Mouse (Mus musculus): ENCODE measurements around the gene Stk39. TPM values are rescaled to one million over a fixed set of nuclear protein-coding genes. Genes with fewer than 3 reads are reported as not detected.

The Stk39 gene
- polyA plus RNA-seq, 1 experiment from 2014 or later = 13.1 TPM

DNA sequence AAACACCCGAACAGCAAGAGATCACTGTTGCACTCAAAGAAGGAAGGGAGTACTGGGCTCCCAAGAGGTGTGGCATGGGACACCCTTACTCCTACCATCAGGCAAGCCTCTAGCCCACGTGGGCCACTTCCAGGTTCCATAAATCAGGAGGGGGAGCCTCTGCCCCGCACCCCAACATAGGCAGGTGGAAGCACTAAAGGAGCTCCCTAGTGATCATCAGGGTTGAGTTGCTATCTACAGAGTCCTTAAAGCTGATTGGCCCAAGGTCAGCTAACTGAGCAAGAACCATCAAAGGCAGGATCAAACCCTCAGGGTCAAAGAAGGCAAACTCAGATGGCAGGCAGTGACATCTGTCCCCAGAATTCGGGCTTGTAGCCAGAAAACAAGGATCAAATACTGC is 8.3 kb downstream of the Stk39 start:
- DNase-seq (ENCODE audit: low spot score) = no peak

DNA sequence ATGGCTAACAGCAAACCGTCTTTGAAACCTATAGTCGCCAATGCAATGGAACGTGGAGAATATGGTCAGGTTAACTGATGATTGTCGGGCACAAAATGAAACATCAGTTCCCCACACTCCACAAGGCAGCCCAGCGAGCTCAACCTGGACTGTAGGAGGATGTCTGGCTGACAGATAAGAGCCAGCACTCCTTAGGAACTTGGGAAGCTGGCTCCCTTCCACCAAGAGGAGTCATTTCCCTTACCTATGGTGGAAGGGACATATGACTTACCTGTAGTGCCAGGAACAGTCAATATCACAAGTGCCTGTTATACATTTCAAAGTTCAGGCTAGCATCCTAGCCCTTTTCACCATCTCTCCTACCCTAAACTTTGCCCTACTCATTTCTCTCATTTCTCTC is 14.0 kb downstream of the Stk39 start:
- DNase-seq (ENCODE audit: low spot score) = no peak

DNA sequence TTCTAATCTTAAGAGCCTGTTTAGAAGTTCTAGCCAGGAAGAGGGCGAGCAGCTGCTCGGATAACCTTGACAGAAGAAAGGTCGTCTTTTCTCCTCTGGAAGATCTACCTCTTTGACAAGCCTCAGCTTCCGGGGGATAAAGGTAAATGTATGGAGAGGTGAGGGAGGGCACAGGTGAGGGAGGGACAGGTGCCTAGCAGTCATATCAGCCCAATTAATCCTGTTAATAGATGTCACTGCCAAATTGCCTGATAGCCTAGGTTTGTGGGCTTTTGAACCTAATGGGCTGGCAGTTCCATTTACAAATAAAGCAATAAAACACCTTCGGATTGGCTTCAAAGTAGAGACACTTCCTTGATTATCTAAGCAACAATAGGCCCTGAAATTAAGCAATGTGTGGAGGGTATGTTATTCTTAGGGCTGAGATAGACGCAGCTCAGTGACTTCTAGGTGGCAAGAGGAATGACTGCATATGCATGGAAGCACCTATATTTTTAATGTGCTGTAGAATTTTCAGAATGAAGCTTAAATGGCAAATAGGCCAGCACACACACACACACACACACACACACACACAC is 14.5 kb downstream of the Stk39 start:
- no peak for DNase-seq (ENCODE audit: low spot score)

DNA sequence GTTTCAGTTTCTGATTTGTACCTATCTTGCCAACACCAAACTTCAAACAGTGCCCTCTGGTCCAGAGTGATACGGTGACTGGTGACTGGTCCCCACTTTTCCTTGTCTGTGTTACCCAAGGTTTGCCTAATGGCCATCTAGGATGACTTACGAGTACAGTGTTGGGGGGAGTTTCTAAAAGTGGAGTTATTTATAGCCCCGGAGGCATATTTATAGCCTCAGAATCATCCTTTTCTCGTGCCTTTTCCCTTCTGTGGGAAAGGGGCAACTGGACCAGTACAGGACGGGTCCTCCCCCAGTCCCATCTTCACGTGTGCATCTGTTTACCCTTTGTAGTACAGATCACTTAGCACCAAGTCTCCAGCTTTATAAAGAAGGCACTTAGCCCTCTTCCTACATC is 15.2 kb downstream of the Stk39 start:
- DNase-seq (ENCODE audit: low spot score) = no peak

DNA sequence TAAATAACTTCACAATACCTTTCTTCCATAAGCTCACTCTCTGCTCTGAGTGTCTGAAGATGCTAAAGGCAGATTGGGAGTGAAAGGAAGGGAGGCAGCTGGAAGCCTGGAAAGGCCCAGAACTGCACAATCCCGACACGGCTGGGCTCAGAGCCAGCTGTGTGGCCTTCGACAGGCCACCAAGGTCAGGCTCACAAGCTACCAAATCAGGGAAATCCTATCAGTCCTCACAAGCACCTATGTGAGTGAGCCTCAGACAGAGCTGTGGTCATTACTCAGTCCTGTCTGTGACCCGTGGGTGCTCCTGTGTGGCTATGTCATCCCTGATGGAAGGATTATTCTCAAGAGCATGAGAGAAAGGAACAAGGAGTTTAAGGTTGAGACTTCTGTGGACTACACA is 19.7 kb downstream of the Stk39 start:
- DNase-seq (ENCODE audit: low spot score) = no peak

DNA sequence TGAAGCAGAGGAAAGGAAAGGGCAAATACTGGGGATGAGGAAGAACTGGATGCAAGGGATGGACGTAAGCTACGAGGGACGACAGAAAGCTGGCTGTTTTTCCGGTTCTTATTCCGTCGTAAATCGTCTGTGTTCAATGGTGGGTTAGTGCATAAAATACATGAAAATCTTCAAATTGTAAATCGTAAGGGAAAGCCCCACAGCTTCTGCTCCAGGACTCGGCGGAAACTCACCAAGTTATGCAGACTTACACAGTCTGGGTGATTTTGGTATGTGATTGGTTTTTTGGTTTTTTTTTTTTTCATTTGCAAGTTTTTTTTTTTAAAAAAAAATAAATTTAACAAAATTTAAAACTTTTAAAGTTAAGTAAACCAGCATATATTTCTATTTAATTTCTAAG is 24.0 kb downstream of the Stk39 start:
- DNase-seq (ENCODE audit: low spot score) = no peak

DNA sequence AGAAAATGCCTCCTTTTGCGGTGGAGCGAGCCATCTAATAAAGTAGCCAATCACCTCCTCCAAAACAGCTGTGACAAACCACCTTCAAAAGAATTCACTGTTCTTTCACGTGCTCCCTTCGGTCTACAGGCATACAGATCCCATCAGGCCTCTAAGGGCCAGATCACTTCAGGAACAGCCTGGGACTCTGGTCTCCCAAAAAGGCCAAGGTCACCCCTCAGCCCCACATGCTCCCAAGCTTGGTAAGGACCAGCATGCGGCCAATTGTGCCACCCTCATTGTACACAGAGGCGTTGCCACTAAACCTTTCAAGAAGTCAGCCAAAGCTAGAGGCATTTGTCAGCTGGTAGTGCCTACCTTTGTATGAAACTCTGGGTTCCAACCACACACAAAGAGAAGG is 28.9 kb downstream of the Stk39 start:
- no peak for DNase-seq (ENCODE audit: low spot score)

DNA sequence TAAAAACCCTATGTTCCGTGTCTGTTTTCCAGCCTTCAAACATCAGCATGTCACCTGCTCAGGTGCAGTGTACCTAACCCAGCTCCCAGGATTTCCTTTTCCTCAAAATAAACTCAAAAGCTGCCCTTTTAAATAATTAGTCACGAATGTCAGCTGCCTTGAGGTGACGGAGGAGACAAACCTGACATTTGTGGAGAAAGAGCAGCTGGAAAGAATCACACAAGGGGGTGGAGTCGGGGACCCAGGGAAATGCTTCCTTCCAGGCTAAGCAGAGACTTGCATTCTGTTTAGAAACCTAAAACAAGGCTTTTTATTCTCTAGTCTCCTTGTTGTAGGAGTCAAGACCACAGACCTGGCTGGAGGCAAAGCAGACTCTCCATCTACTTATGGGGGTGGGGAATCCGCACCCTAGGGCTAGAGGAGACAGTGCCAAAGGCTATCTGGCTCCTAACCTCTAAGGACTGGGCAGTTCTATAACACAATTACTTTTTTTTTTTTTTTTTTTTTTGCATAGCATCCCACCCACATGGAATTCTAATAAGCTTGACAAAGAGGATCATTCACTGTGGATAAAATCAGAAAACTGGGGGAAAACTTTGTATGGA is 29.9 kb downstream of the Stk39 start:
- DNase-seq (ENCODE audit: low spot score) = no peak

DNA sequence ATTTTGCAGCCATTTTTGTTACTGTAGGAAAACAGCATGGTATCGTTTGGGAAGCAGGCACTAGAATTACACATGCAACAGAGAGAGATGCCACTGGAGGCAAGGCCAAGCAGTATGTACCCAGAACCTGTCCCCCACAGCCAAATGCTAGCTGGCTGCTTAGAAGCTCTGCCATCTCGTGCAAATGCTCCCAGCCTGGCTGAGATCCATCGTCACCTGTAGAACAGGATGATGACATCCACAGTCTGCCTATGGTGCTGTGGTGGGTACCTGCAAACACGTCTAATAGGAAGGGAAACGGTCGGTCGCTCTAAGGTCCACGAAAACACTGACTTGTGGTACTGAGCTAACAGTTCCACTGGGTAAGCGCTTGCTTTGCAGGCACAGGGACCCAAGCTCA is 32.5 kb downstream of the Stk39 start:
- DNase-seq (ENCODE audit: low spot score) = no peak

DNA sequence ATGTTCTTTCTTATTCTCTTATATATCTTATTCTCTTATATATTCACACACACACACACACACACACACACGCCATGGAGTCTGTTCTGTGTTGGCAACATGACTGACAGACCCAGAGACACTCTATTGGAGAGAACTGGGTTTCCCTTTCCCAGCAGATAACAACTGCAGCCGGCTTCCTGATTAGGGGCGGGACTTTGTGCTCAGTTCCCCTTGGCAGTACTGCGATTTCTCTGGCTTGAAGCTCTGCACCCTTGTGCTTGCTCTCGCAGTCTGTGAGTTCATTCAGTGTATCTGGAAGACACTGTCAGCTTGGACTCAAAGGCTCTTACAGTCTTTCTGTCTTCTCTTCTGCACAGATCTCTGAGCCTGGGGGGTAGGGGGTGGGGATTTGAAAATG is 34.1 kb downstream of the Stk39 start:
- no peak for DNase-seq (ENCODE audit: low spot score)

DNA sequence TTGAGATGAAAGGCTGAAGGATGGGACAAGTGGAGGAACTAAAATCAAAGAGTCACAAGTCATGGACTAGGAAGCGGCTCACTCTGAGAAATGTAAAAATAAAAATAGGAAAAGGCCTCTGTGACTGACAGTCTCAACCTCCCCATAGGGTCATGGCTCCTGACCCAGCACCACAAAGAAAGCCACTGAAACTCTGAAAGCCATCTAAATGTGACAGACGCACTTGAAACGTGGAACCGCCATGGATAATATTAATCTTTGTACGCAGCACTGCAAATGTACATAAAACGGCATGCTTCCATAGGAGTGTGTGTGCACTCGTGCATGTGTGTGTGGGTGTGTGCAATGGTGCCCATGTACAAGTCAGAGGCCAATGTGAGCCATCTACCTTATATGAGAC is 34.9 kb downstream of the Stk39 start:
- DNase-seq (ENCODE audit: low spot score) = no peak

DNA sequence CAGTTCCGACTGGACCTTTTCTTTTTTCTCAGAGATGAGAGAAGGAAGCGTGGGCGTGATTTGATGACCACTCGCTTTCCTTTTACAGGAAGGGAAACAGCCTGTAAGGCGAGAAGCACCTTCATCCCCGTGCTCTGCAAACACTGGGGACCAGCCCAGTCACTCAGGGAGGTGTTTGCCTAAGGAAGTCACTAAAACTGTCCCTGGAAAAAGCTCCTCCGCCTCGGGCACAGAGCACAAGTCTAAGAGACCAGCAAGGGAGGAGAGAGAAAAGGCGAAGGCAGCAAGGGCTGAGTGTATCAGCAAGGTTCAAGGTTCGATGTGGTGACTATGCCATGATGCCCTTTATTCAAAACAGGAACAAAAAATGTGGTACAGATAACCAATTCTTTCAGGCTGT is 35.8 kb downstream of the Stk39 start:
- no peak for DNase-seq (ENCODE audit: low spot score)

DNA sequence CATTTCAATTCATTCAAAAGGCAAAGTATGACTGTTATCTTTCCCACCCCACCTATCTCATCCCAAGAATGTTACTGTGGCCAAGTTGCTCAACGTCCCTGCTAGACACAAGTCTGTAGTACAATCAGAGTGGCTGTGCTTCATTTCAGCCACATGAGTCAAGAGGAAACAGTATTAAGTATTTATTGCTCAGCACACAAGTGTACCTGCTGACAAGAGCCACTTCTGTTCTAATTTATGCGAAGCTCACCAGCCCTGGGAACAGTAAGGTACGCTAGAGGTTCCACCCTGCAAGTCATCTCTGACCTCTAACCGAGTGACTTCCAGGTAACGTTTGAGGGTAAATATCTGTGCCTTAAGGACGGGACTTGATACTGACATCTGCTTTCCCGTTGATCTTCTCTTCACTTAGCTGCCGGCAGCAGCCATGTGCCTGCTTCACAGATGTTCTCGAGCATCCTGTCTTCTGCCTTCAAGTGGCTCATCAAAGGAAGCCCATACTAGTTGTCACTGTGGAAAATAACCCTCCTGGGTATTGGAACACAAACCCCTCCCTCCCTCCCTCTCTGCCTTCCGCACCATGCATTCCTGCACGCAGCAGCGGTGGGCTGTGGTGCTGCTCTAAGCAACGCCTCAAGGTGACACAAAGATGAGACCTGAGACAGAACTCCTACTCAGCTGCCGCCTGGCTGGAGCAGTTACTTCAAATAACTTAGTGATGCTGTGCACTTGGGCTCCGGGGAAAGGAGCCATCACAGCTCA is 36.4 kb downstream of the Stk39 start:
- peak; percentile 83 for DNase-seq (ENCODE audit: low spot score)

DNA sequence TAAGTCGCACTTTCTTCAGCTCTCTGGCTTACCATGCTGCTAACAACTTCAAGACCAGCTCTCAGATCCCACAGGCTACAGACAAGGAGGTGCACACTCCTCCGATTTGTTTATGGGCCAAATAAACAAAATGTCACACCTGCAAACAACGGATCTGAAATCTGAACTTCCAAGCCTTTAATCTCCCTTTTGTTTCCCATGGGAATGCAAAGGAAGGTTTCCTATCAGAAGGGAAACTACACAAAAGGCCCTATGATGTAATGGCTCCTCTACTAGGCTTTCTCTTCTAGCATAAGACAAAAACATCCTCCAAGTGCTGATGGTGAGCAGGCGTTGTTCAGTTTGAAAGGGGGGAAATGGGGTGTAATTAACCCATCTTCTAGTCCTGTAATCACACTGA is 37.1 kb downstream of the Stk39 start:
- no peak for DNase-seq (ENCODE audit: low spot score)

DNA sequence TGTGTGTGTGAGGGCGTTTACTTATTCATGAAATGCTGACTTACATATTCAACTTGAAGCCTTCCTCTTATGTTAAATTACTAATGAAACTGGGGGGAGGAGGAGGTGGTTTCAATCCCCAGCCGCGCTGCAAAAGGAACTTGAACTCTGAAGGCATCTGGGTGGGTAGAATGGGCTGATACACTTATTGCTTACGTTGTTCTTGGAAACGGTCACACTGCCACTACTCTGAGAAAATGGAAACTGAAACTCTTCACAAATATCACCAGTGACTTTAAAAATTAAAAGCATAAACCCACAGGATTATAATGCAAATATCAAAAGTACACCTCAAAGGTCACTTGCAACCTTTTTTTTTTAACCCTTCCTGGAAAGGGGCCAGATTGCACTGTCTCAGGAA is 37.5 kb downstream of the Stk39 start:
- DNase-seq (ENCODE audit: low spot score) = no peak

DNA sequence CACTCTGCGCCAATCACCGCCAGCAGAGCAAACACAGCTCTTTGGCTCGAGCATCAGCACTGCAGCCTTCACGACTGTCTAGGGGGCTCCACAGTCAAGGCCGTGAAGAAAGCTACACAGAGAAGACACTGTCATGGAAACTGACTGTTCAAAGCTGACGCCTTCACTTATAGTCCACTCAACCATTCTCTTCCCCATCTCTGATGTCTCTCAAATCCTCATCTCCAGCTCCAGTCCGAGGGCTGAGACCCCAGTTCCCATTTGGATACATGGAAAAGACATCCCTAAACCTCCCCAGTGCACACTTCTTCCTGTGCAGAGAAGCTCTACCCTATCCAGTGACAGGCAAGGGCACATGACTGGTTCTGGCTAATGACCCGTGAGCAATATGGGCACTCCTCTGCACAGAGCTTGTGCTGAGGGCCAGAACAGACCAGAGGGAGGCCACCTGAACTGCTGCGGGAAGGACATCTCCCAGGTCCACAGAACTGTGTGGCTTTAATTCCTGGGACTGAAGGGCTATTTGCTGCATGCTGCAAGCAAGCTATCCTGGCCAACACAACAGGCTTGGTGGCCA is 38.2 kb downstream of the Stk39 start:
- DNase-seq (ENCODE audit: low spot score) = no peak

DNA sequence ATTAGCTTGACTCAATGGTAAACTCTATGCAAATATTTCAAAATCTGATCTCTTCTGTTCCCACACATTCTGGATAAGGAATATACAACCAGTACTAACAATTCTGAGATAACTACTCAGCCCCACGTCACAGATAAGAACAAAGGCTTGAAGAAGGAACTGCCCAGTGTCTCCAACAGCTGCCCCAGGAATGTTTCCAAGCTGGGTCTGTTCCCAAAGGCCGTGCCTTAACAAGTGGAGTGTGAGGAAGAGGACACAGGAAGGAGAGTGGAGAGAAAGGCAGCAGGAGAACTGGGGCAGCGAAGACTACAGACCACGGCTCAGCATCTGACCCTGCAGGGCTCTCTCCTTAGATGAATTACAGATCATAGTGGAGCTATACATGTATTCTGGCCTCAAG is 39.2 kb downstream of the Stk39 start:
- no peak for DNase-seq (ENCODE audit: low spot score)

DNA sequence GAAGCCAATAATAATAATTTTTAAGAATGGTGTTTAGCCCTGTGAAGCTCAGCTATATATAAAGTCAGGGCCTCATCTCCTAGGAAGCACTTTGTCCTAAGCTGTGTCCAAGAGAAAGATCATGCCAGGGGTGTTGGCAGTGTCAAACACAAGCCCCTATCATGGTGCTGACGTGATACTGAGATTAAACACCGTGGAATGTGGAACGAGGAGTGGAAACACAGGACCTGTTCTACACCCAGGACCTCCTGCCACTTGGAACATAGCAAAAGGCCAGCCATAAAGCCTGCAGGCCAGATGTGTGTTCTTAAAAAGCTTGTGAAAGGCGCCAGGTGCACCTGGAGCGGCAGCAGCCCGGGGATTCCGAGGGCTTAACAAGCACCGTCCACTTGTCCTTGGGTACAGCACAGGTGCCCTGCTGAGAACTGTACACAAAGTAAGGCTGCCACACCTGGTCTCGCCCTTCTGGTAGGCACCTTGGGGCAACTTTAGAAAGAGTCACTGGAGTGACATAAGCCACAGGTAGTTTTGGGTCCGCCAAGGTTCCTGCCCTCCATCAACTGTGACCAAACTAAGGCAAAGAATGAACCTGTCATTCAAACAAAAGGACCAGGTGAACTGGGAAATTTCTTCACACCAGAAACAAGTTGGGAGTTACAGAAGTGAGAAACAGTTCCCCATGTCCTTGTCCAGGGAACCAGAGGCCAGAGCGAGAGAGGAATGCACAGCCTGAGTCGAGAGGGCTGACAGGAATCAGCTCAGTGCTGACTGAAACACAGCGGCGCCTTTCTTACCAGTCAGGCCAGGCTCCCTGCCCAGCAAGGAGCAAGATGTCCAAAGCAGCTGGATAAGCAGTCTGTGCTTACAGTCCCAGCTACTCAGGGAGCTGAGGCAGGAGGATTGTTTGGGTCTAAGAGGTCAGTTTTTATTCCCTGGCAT is 40.8 kb downstream of the Stk39 start:
- DNase-seq (ENCODE audit: low spot score) = no peak

DNA sequence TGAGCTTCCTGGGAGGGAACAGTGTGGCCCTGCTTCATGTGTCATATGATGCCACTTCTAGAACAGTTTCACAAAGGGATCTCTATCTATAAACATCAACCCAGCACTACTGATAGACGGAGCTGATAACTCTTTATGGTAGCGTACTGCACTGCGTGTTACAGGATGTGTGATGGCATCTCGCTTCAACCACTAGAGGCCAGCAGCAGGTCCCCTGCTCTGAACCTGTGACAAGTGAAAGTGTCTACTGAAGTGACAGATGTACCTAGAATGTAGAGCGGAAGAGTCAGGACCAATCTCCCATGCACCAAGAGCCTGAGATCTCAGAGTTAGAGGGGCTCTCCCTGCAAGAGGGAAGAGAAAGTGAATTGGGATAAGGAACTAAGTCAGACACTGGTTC is 41.6 kb downstream of the Stk39 start:
- peak; percentile 86 for DNase-seq (ENCODE audit: low spot score)

DNA sequence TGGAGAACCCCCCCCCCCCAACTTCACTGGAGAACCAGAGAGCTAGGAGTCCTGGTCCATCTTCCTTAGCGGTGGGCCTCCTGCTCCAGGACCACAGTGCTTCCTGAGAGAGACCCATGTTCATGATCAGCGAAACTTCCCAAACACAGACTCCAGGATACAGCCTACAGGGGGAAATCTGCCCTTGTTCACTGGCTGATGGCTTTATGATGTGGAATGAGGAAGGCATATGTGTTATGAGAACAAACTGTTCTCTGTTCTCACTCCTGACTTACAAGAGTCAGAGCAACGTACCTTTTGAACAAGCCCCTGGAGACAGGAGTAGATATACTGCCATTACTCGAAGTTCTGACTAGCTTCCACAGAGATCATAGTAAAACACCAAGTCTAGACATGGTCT is 42.6 kb downstream of the Stk39 start:
- DNase-seq (ENCODE audit: low spot score) = no peak

DNA sequence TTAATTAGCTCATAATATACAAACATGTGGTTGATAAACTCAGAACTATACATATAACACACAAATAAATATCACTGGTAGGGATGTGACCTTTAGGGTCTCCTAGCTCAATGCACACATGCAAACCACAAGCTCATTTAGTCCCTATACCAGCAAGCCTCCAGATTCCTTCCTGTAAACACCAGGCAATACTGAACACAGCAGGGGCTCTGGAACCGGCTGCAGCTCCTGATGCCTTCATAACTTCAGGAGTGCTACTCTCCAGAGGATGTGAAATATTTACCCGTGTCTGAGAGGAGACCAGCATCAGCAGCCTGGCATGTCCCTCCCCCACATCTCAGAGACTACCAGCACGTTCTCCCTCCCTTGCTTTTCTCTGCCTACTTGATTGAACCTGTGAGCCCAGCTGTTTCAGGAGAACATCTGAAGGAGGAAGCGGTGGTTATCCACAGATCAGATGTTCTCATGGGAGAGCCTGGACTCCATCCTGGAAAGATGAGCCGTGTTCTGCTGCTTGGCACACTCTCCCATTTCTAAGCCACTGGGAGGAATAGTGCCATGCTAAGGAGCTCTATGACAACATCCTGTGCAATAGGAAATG is 45.0 kb downstream of the Stk39 start:
- DNase-seq (ENCODE audit: low spot score) = no peak
